Mouse (Mus musculus) heart, embryonic 11.5 days (tissue): ENCODE measurements around the gene Mki67. TPM values are rescaled to one million over a fixed set of nuclear protein-coding genes. Genes with fewer than 3 reads are reported as not detected.
"Not testable (repeated sequence)": the region's sequence is repeated elsewhere in the genome, so short reads cannot be mapped to it uniquely, and the experiment has no call there.

ENCODE experiments used
- ATAC-seq: fragments of 200-750 bp; cut with Nextera tagmentation; replicated peaks from 2 replicates; pipeline ENCODE4 v1.8.0; 2017; ENCODE audit warnings: moderate library complexity; ENCODE audit not compliant: insufficient number of reproducible peaks, low FRiP score, low TSS enrichment
- H3K27ac ChIP-seq: fragments of 300-500 bp; sonication (generic); 2 replicates; pipeline ENCODE4 v1.5.1; 2014; ENCODE audit warnings: mild to moderate bottlenecking, low read depth, low read length
- H3K27me3 ChIP-seq: fragments of 300-500 bp; sonication (generic); 2 replicates; pipeline ENCODE4 v1.6.1; 2014; ENCODE audit warnings: mild to moderate bottlenecking, low read length, mixed read lengths; ENCODE audit not compliant: control insufficient read depth, insufficient read depth
- H3K36me3 ChIP-seq: fragments of 300-500 bp; sonication (generic); 2 replicates; pipeline ENCODE4 v1.6.1; 2014; ENCODE audit warnings: mild to moderate bottlenecking, low read length, moderate library complexity, mixed read lengths; ENCODE audit not compliant: control insufficient read depth, insufficient read depth
- H3K4me1 ChIP-seq: fragments of 300-500 bp; sonication (generic); 2 replicates; pipeline ENCODE4 v1.6.1; 2014; ENCODE audit warnings: low read length; ENCODE audit not compliant: control insufficient read depth, insufficient read depth
- H3K4me2 ChIP-seq: fragments of 300-500 bp; sonication (generic); 2 replicates; pipeline ENCODE4 v1.6.1; 2014; ENCODE audit warnings: mild to moderate bottlenecking, moderate library complexity
- H3K4me3 ChIP-seq: fragments of 300-500 bp; sonication (generic); 2 replicates; pipeline ENCODE4 v1.5.1; 2014; ENCODE audit warnings: low read depth, low read length
- H3K9ac ChIP-seq: fragments of 300-500 bp; sonication (generic); 2 replicates; pipeline ENCODE4 v1.6.1; 2014; ENCODE audit warnings: mild to moderate bottlenecking, low read depth, low read length, moderate library complexity
- H3K9me3 ChIP-seq: fragments of 300-500 bp; sonication (generic); replicated peaks from 2 replicates; pipeline ENCODE4 v1.6.1; 2016; ENCODE audit warnings: low read length; ENCODE audit not compliant: control insufficient read depth
- WGBS: fragments of 180-500 bp; shearing (Covaris S2); extraction: QIAGEN DNeasy Blood & Tissue Kit; methylation state at CpG from one replicate; pipeline ENCODE4 v1.1.7; 2014; ENCODE audit not compliant: insufficient replicate concordance; 5-methylcytosine and 5-hydroxymethylcytosine counted together
- polyA plus RNA-seq: library from polyadenylated mRNA; unstranded; fragments of >200 nt; fragmentation: Nextera tagmentation; extraction: Ambion mirVana; gene quantifications from 2 replicates; pipeline ENCODE4 v1.2.1, GENCODE M21; 2014

Mki67 gene
- polyA plus RNA-seq, 1 experiment from 2014 or later: 52.6 TPM

DNA sequence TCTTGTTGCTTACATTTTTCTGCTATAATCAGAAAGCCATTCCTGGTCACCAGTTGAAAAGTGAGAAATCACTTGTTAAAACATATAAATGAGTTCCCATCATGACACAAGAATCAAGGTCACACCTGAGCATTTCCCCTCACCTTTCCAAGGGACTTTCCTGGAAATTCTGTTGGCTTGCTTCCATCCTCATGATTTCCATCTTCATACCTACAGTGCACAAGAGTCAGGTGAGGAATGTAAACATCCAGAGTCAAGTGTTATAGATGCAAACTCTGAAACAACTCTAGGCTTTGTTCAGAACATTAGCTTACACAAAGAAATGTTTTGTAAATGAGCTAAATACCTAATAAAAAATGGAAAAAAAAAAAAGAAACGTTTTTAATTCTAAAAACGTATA lies 5.5 kb downstream of the Mki67 start:
- no peak for ATAC-seq
- Histone ChIP-seq H3K27ac (no peak overlapping the region), H3K4me1 (peaks cover 12% of the 10 kb centered on the region; the same call in 1 of the 2 replicates), H3K27me3 (no peaks in the 10 kb centered on the region), H3K4me2 (no peak overlapping the region), H3K9me3 (no peaks in the 10 kb centered on the region), H3K36me3 (peaks cover 19% of the 10 kb centered on the region), H3K9ac (no peak overlapping the region), H3K4me3 (no peak overlapping the region)
- WGBS: 76% methylated on average over 2 of the region's 2 CpGs

DNA sequence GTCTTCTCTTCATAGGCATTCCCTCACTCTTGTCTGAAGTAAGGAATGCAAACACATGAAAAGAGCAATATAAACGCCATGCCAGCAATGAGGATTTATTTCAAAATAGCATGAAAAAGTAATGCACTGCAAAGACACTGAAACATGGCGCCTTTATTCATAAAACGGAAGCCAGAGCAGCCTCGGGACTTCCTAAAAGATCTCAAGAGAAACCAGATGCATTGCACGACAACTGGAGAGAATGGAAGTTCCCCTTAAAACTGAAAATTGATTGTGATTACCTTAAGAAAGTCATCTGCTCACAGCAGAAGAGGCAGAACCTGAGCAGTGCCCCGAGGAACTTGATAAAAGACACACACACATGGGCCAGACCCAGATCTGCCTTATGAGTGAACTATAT lies 10.4 kb downstream of the Mki67 start:
- Histone ChIP-seq H3K9ac (no peak overlapping the region), H3K27me3 (no peaks in the 10 kb centered on the region), H3K9me3 (no peaks in the 10 kb centered on the region), H3K36me3 (peaks cover 44% of the 10 kb centered on the region), H3K27ac (no peak overlapping the region), H3K4me1 (no peaks in the 10 kb centered on the region), H3K4me3 (no peak overlapping the region), H3K4me2 (no peak overlapping the region)
- no peak for ATAC-seq
- 94% methylated on average over 6 of the region's 6 CpGs for WGBS

DNA sequence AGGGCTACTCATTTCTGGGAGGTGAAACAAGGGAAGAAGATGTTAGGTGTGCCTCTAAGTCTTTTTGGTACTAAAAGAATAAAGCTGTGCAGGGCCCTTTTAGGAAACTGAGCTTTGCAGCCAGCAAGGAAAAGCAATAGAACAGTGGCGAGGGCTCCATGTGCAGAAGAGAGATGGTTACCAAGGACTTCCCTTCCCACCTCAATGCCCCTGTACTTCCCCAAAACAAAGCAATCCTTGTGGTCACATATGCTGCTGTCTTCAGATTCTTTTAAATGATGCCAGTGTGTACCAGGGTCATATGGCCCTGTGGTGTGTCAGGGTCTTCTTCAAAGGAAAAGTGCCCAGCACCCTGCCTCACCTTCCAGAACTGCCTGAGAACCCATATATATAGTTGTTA lies 11.1 kb downstream of the Mki67 start:
- no peak overlapping the region for H3K9ac ChIP-seq
- H3K4me1 ChIP-seq: no peaks in the 10 kb centered on the region
- H3K4me3 ChIP-seq: no peak overlapping the region
- H3K36me3 ChIP-seq: peaks cover 48% of the 10 kb centered on the region
- H3K27ac ChIP-seq: no peak overlapping the region
- no peaks in the 10 kb centered on the region for H3K9me3 ChIP-seq
- H3K27me3 ChIP-seq: no peaks in the 10 kb centered on the region
- H3K4me2 ChIP-seq: no peak overlapping the region
- ATAC-seq: no peak
- WGBS: 90% methylated on average over 1 of the region's 1 CpGs

DNA sequence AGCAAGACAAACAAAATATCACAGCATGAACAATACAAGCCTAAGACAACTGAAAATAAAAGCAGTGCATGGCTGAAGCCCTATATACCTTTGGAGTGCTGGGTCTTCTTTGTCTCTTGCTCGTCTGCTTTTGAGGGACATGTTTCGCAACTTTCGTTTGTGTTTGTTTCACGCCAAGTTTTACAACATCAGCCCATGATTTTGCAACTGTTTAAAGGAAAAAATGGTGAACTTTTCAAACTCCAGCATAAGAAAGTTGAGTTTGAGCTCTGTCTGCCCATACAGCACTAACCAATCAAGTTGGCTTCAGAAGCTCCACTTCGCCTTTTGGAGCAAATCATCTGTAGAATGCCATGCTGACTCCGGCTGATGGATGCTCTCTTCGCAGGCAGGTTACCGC lies 11.9 kb downstream of the Mki67 start:
- WGBS: 96% methylated on average over 8 of the region's 8 CpGs
- Histone ChIP-seq H3K27ac (no peak overlapping the region), H3K9me3 (no peaks in the 10 kb centered on the region)

DNA sequence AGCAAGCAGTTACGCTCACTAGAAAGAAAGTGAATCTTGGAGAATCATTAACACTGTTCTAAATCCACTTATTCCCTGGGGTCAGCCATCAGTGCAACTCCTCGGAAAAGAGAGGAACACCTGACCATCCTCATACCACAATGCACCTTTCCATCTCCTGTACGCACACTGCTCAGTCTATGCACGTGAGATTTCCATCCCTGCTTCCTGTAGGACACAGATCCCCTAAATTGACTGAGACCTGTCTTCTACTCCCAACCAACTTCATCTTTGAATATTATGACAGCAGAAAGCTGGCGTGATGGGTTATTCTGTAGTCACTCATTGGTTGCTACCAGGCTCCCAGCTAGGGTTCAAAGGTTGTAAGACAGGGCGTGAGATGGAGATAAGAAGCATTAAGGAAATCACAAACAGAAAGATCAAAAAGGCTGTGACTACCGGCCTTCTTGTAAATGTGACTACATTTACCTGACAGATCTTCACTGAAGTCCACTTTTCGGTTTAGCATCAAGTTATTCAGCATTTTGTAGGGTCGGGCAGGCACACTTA lies 12.5 kb downstream of the Mki67 start:
- no peak overlapping the region for H3K27ac ChIP-seq
- no peak overlapping the region for H3K4me2 ChIP-seq
- no peaks in the 10 kb centered on the region for H3K9me3 ChIP-seq
- no peak overlapping the region for H3K4me3 ChIP-seq
- no peaks in the 10 kb centered on the region for H3K27me3 ChIP-seq
- no peak for ATAC-seq
- H3K36me3 ChIP-seq: peaks cover 56% of the 10 kb centered on the region
- no peaks in the 10 kb centered on the region for H3K4me1 ChIP-seq
- WGBS: 92% methylated on average over 9 of the region's 9 CpGs
- no peak overlapping the region for H3K9ac ChIP-seq

More for the DNA sequence above, 11.9 kb downstream of the Mki67 start:
- H3K9ac ChIP-seq: no peak overlapping the region
- no peak overlapping the region for H3K4me2 ChIP-seq
- no peak overlapping the region for H3K4me3 ChIP-seq
- peaks cover 53% of the 10 kb centered on the region for H3K36me3 ChIP-seq
- H3K4me1 ChIP-seq: no peaks in the 10 kb centered on the region
- ATAC-seq: no peak
- no peaks in the 10 kb centered on the region for H3K27me3 ChIP-seq

DNA sequence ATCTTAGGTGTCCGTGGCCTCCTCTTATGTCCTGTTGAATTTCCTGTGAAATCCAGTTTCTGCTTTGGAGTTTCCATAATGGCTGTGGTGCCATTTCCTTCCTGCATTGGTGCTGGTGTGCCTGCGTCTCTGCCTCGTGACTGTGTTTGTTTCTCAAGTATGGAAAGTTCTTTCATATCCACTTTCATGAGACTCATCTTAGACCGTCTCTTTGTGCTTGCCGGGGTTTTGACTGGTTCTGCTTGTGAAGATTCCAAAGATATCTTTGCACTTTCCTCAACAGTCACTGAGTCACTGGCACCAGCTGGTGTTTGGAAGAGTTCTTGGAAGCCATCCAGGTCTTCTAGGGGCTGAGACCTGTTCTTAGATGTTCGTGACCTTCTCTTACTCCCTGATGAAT lies 16.8 kb downstream of the Mki67 start:
- H3K27ac ChIP-seq, H3K4me2 ChIP-seq, H3K4me3 ChIP-seq, ATAC-seq, H3K4me1 ChIP-seq, H3K9me3 ChIP-seq, H3K27me3 ChIP-seq, H3K9ac ChIP-seq: not testable (repeated sequence)
- H3K36me3 ChIP-seq: peaks cover 62% of the 10 kb centered on the region
- WGBS: 72% methylated on average over 6 of the region's 6 CpGs

DNA sequence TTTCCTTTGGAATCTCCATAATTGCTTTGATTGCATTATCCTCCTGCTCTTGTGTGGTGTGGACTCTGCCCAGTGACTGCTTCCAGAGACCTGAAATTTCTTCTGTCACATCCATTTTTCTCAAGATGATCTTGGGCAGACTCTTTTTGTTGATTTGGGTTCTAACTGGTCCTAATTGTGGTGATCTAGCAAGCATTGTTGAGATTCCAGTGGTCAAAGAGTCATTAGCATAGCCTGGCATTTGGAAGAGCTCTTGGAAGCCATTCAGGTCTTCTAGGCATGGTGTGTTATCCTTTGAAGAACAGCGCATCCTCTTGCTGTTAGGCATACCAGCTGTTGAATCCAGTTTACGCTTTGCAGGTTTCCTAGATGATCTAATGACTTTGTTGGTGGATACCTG lies 17.8 kb downstream of the Mki67 start:
- peaks cover 59% of the 10 kb centered on the region for H3K36me3 ChIP-seq
- ATAC-seq: no peak
- no peak overlapping the region for H3K27ac ChIP-seq
- H3K9me3 ChIP-seq: no peaks in the 10 kb centered on the region
- WGBS: 95% methylated on average over 2 of the region's 2 CpGs
- H3K4me3 ChIP-seq: no peak overlapping the region
- no peaks in the 10 kb centered on the region for H3K27me3 ChIP-seq
- no peaks in the 10 kb centered on the region for H3K4me1 ChIP-seq
- H3K9ac ChIP-seq: no peak overlapping the region
- no peak overlapping the region for H3K4me2 ChIP-seq

DNA sequence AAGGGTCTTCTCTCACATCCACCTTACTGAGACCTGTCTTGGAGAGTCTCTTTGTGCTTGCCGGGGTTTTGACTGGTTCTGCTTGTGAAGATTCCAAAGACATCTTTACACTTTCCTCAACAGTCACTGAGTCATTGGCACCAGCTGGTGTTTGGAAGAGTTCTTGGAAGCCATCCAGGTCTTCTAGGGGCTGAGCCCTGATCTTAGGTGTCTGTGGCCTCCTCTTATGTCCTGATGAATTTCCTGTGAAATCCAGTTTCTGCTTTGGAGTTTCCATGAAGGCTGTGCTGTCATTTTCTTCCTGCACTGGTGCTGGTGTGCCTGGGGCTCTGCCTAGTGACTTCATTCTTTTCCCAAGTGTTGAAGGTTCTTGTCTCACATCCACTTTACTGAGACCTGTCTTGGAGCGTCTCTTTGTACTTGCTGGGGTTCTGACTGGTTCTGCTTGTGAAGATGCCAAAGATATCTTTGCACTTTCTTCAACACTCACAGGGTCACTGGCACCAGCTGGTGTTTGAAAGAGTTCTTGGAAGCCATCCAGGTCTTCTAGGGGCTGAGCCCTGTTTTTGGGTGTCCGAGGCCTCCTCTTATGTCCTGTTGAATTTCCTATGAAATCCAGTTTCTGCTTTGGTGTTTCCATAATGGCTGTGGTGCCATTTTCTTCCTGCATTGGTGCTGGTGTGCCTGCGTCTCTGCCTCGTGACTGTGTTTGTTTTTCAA lies 19.0 kb downstream of the Mki67 start:
- H3K4me2 ChIP-seq, H3K4me3 ChIP-seq, H3K27ac ChIP-seq, H3K27me3 ChIP-seq, H3K9me3 ChIP-seq, H3K9ac ChIP-seq, H3K4me1 ChIP-seq, ATAC-seq: not testable (repeated sequence)
- peaks cover 61% of the 10 kb centered on the region for H3K36me3 ChIP-seq
- 87% methylated on average over 5 of the region's 5 CpGs for WGBS

DNA sequence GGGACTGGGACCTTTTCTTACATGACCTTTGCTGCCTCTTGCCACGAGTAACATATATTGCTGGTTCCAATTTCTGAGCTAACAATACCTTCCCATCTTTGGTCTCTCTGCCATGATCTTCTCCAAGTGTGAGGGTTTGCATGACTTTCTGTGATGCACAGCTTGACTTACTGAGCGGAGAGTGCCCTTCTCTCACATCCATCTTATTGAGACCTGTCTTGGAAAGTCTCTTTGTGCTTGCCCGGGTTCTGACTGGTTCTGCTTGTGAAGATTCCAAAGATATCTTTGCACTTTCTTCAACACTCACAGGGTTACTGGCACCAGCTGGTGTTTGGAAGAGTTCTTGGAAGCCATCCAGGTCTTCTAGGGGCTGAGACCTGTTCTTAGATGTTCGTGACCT lies 20.0 kb downstream of the Mki67 start:
- Histone ChIP-seq H3K27ac (no peak overlapping the region), H3K9ac (no peak overlapping the region), H3K4me3 (no peak overlapping the region), H3K9me3 (no peaks in the 10 kb centered on the region), H3K27me3 (no peaks in the 10 kb centered on the region), H3K4me2 (no peak overlapping the region), H3K36me3 (peaks cover 65% of the 10 kb centered on the region), H3K4me1 (no peaks in the 10 kb centered on the region)
- WGBS: 89% methylated on average over 4 of the region's 4 CpGs
- no peak for ATAC-seq
